Mouse (Mus musculus) heart, embryonic 10.5 days (tissue): ENCODE measurements at regions not wholly inside any gene's neighbourhood (a gene's known extent, or its start where the extent isn't known, plus 50 kb on each side); places are given as distances from the start of the nearest gene placed in this dataset.

Experiments used
- DNase-seq: peaks from one replicate; pipeline ENCODE4 v3.0.0-alpha.2; 2017; ENCODE audit warnings: low spot score
- H3K27ac ChIP-seq: fragments of 300-500 bp; sonication (generic); 2 replicates; pipeline ENCODE4 v1.5.1; 2016; ENCODE audit warnings: mild to moderate bottlenecking
- H3K27me3 ChIP-seq: fragments of 300-500 bp; sonication (generic); 2 replicates; pipeline ENCODE4 v1.6.1; 2016; ENCODE audit warnings: mild to moderate bottlenecking; ENCODE audit not compliant: poor library complexity, insufficient read depth, severe bottlenecking
- H3K36me3 ChIP-seq: fragments of 300-500 bp; sonication (generic); 2 replicates; pipeline ENCODE4 v1.6.1; 2016; ENCODE audit warnings: mild to moderate bottlenecking, moderate library complexity
- H3K4me1 ChIP-seq: fragments of 300-500 bp; sonication (generic); 2 replicates; pipeline ENCODE4 v1.6.1; 2016; ENCODE audit warnings: mild to moderate bottlenecking
- H3K4me3 ChIP-seq: fragments of 300-500 bp; sonication (generic); 2 replicates; pipeline ENCODE4 v1.5.1; 2016; ENCODE audit warnings: mild to moderate bottlenecking, moderate library complexity
- H3K9me3 ChIP-seq: fragments of 300-500 bp; sonication (generic); 2 replicates; pipeline ENCODE4 v1.6.1; 2016; ENCODE audit warnings: mild to moderate bottlenecking, moderate library complexity
- WGBS: fragments of 180-500 bp; shearing (Covaris S2); methylation state at CpG from one replicate; pipeline ENCODE4 v1.1.7; 2016; 5-methylcytosine and 5-hydroxymethylcytosine counted together

DNA sequence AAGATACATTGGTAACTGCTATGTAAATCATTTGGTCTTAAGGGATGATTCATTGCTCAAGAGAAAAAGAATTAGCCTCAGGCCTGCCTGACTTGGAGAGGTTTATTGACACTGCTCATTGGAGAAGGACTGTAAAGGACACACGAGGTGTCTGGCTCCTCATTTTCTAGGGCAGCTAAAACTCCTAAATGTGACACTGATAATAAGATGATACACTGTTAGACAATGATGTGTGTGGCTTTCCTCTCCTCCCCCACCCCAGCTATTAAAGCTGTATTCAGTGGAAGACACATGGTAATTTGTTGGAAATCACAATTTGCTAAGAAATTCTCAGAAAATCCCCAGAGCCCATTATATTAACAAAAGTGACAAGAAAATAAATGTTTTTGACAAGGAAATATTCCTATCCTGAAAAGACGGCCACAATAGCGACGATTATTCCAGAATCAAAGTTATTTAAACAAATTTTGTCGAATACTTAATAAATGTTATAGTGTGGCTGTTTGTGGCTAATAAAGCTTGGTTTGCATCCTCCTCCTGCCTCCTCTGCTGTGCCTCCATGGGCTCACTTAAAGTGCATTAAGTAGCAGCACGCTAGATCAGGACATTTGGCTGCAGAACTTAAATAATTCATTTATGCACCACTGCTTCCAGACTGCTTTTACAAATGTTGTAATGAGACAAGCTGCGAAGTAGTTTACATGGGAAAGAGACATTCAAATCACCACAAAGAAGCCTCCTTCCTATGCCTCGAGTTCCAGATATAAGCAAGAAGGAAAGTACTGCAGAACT, 360.0 kb upstream of the Etaa1 start:
- H3K9me3 ChIP-seq, result no peaks in the 10 kb centered on the region
- no peak overlapping the region for H3K27ac ChIP-seq
- WGBS, result 64% methylated on average over 8 of the region's 8 CpGs
- no peak for DNase-seq
- no peaks in the 10 kb centered on the region for H3K36me3 ChIP-seq
- no peak overlapping the region for H3K4me3 ChIP-seq
- no peaks in the 10 kb centered on the region for H3K4me1 ChIP-seq
- no peaks in the 10 kb centered on the region for H3K27me3 ChIP-seq

DNA sequence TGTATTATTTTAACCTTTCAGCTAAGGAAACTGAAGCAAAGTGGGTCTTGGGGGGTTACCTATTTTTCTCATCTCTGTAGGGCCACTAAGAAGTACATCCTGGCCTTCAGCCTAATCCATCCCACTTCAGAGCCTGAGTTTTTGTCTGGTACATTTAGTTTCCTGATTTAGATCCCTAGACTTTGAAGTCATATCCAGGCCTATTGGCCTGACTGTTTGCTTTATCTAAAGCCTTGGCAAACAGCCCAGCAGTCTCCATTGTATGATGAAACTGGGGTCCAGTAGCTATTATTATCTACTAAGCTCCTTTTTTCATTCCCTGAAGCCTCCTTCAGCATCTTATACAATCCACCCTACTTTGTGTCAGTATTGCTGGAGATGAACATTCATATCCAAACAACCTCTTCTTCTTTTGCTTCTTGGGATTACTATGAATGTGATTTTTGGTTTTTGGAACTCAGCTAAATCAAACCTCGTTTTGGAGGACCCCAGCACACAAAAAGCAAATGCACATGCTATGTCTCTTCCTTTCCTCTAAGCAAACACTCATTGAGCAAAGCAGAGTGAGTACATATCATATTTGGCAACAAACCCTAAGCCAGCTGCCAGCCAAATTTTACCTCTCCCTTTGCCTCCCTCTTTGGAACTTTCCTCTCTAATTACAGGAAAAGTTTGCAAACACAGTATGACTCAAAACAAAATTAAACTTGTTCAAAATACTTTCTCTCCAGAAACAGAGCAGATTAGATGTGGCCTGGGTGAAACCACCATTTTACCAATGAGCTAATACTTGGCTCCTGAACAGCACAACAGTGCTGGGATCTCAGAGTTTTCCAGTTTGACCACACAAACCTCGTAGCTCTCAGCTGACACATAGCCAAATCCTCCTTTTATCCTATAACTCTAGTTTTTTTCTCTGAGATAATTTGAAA, 342.8 kb upstream of the Etaa1 start:
- 74% methylated on average over 2 of the region's 2 CpGs for WGBS
- H3K4me3 ChIP-seq, result no peak overlapping the region
- DNase-seq, result no peak
- no peaks in the 10 kb centered on the region for H3K9me3 ChIP-seq
- no peak overlapping the region for H3K27ac ChIP-seq
- H3K27me3 ChIP-seq, result no peaks in the 10 kb centered on the region
- no peaks in the 10 kb centered on the region for H3K36me3 ChIP-seq
- H3K4me1 ChIP-seq, result no peaks in the 10 kb centered on the region

DNA sequence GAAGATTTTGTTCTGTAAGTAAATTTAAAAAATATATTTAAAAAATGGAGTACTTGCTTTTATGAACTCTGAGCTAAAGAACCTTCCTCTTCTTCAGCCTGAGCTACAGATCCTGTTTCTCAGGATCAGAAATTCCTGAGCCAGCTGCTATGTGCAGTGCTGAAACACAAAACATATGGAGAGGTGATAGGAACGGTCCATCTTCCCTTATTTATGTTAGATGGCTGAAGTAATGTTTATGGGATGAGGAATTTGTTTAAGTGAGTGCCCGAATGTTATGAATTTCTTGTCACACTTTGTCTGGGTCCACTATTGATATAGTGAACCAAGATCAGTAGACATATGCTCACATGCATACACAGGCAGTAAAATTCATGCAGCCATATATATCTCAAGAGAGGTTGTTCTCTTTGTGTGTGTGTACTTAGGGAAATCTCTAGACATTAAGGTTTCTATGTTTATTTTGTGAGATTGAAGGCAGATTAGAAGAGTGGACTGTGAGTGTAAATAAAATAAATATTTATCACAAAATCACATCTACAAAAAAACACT, 325.0 kb upstream of the Etaa1 start:
- Histone ChIP-seq H3K9me3 (no peaks in the 10 kb centered on the region), H3K27ac (no peak overlapping the region), H3K4me1 (no peaks in the 10 kb centered on the region), H3K27me3 (no peaks in the 10 kb centered on the region), H3K4me3 (no peak overlapping the region), H3K36me3 (no peaks in the 10 kb centered on the region)
- 54% methylated on average over 2 of the region's 2 CpGs for WGBS
- no peak for DNase-seq

DNA sequence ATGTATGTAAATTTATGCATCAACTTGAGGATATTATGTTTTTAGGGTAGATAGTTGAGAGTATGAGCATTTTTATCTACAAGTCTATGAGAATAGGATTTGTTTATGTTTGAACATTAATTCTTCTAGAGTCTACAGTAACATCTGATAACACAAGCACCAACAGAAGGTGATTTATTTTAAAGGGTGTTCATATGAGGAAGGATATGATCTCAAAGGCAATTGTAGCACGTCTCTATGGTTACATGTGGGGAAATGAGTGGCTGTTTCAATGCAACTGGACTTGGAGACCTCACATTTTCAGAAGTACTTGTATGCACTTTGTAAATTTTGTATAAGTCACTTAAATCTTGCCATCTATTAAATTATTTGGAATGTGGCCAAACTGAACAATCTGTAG, 318.7 kb upstream of the Etaa1 start:
- Histone ChIP-seq H3K4me3 (no peak overlapping the region), H3K4me1 (no peaks in the 10 kb centered on the region), H3K27ac (no peak overlapping the region), H3K36me3 (no peaks in the 10 kb centered on the region), H3K27me3 (no peaks in the 10 kb centered on the region), H3K9me3 (no peaks in the 10 kb centered on the region)
- DNase-seq, result no peak
- WGBS, result 66% methylated on average over 1 of the region's 1 CpGs

DNA sequence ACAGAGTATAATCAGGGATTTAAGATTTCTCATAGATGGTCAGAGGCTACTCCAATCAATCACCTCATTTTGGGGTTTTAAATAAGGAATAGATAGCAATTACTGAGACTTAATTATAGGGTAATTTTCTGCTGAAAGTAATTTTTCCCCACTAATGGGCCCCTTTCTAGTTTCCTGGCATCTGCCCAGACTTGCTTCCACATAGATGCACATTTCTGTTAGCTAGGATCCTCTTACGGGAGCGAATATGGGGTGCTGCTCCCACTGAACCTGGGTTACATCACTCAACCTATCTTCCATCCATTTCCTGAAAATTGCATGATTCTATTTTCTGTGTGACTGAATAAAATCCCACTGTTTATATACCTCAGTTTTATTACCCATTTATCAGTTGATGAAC, 312.5 kb upstream of the Etaa1 start:
- H3K9me3 ChIP-seq, result no peaks in the 10 kb centered on the region
- H3K27me3 ChIP-seq, result no peaks in the 10 kb centered on the region
- 80% methylated on average over 2 of the region's 2 CpGs for WGBS
- no peak overlapping the region for H3K4me3 ChIP-seq
- no peaks in the 10 kb centered on the region for H3K4me1 ChIP-seq
- no peaks in the 10 kb centered on the region for H3K36me3 ChIP-seq
- DNase-seq, result no peak
- H3K27ac ChIP-seq, result no peak overlapping the region

DNA sequence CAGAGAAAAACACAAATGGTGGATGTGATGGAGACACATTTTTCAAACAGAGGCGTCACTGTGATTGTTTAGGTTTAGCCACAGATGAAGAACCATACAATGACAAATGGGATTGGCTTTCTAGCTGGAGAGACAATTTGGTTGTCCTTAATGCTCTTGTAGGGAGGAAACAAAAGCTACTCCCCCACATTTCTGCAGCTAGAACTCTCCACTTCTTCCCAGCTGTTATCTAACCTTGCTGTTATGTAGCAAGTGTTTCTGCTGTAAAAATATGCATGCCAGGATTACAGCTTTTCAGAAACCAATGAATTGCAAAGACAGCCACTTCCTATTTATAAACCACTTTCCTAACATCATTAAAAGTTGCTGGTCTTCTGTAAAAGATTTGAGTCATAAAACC, 309.2 kb upstream of the Etaa1 start:
- DNase-seq, result no peak
- Histone ChIP-seq H3K27ac (no peak overlapping the region), H3K9me3 (no peaks in the 10 kb centered on the region), H3K27me3 (no peaks in the 10 kb centered on the region), H3K4me3 (no peak overlapping the region), H3K4me1 (no peaks in the 10 kb centered on the region), H3K36me3 (no peaks in the 10 kb centered on the region)
- WGBS, result 70% methylated on average over 1 of the region's 1 CpGs

DNA sequence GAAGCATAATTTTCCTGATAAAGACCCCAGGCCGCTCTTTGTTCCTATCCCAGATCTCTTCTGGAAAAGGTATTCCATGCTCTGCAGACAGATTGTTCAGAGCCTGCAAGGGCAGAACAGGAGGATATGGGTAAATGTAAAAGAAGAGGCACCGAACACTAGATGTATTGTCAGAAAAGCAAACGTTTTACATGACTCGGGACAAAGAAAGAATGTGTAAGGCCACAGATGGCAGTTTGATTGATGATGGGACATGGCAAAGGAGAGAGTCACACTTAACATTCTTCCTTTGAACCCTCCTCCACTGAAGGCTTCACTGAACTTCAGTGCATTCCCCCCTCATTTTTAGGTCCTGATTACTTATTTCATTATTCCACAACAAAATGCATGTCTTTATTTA, 295.6 kb upstream of the Etaa1 start:
- Histone ChIP-seq H3K9me3 (no peaks in the 10 kb centered on the region), H3K4me1 (no peaks in the 10 kb centered on the region), H3K27me3 (no peaks in the 10 kb centered on the region), H3K36me3 (no peaks in the 10 kb centered on the region), H3K27ac (peak overlapping the region; percentile 42; the same call in 1 of the 2 replicates), H3K4me3 (no peak overlapping the region)
- no peak for DNase-seq
- 27% methylated on average over 4 of the region's 4 CpGs for WGBS

DNA sequence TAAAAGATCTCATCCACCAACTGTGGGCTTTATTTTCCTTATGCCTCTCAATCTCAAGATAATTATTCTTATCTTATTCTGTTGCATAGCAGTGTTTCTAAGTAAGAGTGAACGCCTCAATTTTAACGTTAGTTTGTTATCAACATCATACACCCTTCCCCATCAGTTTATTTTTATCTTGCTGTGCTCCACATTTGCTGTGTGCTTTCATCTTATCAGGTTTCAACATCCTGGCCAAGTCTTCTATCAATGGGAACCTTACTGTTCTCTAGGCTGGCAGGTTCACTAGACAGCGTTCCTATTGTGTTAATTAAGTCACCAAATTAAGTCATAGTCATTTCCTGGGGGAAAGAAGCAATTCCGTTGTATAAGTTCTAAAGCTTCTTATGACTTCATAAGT, 263.1 kb upstream of the Etaa1 start:
- WGBS, result 37% methylated on average over 4 of the region's 4 CpGs
- no peaks in the 10 kb centered on the region for H3K36me3 ChIP-seq
- H3K27me3 ChIP-seq, result no peaks in the 10 kb centered on the region
- no peak overlapping the region for H3K27ac ChIP-seq
- H3K4me1 ChIP-seq, result no peaks in the 10 kb centered on the region
- no peak for DNase-seq
- H3K9me3 ChIP-seq, result no peaks in the 10 kb centered on the region
- H3K4me3 ChIP-seq, result no peak overlapping the region

DNA sequence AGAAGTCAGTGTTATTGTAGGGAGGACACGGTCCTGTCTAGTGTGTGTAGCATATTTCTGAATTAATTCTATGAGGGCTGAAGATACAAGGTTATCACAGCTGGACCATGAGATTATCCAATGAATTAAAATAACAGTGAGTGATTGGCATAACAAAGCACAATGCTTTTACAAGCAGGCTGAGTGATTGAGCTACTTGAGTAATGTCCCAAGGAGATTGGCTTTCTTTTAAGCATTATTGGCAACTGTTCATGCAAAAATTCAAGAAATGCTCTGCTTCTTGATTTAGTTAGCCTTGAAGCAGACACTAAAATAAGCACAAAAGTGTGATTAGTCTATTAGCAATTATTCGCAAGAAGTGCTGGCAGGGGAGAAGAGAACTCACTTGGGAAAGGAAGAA, 219.4 kb upstream of the Etaa1 start:
- Histone ChIP-seq H3K4me1 (no peaks in the 10 kb centered on the region), H3K27me3 (no peaks in the 10 kb centered on the region), H3K4me3 (no peak overlapping the region), H3K36me3 (no peaks in the 10 kb centered on the region), H3K27ac (no peak overlapping the region), H3K9me3 (no peaks in the 10 kb centered on the region)
- 75% methylated on average over 2 of the region's 2 CpGs for WGBS
- no peak for DNase-seq

DNA sequence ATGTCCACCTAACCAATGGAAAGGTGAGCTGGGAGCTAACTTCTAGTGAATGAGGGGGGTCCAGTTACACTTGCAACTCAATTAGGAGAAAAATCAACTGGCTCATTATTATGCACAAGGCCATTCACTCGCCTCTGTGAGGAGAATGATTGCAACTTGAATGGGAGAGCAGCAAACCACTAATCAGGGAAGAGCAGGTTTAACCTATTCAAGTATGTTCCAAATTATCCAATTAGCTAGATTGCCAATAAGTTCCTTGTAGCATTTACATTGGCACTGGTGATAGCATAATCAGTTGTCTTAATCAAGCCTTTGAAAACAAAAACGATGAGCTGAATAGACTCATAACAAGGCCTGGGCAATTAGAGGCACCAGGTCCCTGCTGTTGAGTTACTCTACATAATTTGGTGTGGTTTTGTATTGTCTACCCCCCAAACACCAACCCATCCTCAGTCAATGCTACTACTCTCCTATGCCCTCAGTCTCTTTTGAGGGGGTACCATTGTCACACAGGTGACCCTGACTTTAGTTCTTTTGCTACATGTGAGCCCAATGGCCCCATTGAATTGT, 217.6 kb upstream of the Etaa1 start:
- Histone ChIP-seq H3K36me3 (no peaks in the 10 kb centered on the region), H3K4me1 (no peaks in the 10 kb centered on the region), H3K27me3 (no peaks in the 10 kb centered on the region), H3K9me3 (no peaks in the 10 kb centered on the region), H3K4me3 (no peak overlapping the region), H3K27ac (no peak overlapping the region)
- no peak for DNase-seq
- 65% methylated on average over 2 of the region's 2 CpGs for WGBS

DNA sequence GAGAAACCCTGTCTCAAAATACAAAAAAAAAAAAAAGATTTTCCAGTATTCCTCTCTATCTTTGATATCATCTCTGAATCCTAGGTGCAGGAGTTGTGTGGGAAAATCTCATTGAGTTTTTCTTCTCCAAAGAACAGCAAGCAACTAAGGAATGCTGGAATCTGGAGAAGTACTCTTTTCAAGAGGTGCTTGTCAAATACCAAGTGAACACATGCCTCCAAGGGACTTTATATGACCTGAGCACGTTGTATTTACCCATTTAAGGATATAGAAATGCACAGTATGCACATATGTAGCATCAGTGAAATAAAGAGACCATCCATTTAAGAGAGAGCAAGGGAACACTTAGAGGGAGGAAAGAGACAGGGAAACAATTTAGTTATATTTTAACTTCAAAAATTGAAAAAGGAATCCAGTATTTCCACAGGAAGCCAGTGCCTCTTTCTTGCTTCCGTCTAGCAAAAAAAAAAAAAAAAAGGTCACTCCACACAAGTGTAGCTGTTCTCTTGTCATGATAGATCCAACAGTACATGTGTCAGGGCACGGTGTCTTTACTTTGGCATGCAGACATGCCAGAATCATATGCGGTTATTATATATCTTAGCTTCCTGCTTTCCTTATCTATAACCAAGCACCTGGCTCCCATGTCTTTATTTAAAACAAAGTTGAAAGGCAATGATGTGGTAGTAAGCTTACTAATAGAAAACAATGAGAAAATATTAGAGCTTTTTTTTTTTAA, 212.1 kb upstream of the Etaa1 start:
- Histone ChIP-seq H3K4me3 (no peak overlapping the region), H3K9me3 (no peaks in the 10 kb centered on the region), H3K27me3 (no peaks in the 10 kb centered on the region), H3K27ac (no peak overlapping the region), H3K4me1 (no peaks in the 10 kb centered on the region), H3K36me3 (no peaks in the 10 kb centered on the region)
- WGBS, result 78% methylated on average over 4 of the region's 4 CpGs
- DNase-seq, result no peak

DNA sequence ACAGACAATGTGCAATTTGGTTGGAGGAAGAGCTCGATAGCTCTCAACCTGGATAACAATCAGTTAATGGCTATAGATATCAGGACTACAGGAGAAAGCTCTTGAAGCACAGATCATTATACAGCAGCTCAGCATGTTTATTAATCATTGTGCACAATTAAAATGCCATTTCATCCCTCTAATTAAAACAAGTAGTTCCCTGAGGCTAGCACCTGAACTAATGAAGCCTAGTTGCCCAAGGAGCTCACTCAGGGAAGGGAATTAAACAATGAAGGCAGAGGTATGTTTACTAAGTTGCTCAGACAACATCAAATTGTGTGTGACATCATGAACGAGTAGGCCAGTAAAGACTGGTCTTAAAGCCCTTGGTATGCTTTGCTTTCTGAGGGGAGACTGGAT, 210.3 kb upstream of the Etaa1 start:
- no peak for DNase-seq
- Histone ChIP-seq H3K27me3 (no peaks in the 10 kb centered on the region), H3K4me3 (no peak overlapping the region), H3K9me3 (no peaks in the 10 kb centered on the region), H3K36me3 (no peaks in the 10 kb centered on the region), H3K4me1 (no peaks in the 10 kb centered on the region), H3K27ac (no peak overlapping the region)
- 73% methylated on average over 2 of the region's 2 CpGs for WGBS
